27 mouse cellular contexts compared by ENCODE assay signal in genomic region chr15:99979715-99980114, GRCm38 (mm10). TPM values are rescaled to one million over a fixed set of nuclear protein-coding genes. Genes with fewer than 3 reads are reported as not detected.
"Had no signal": no experiment of that assay in that cellular context is flagged by ENCODE, and none has a peak within 500 bp of the region (broad histone marks: within the 10 kb centered on the region; RNA-seq: fewer than 3 reads in every experiment).

No protein-coding gene starts in this region.

- ATAC-seq: forebrain, postnatal 0 days; hindbrain, embryonic 16.5 days; inflammation-experienced regulatory T-cells, adult 6 months had no signal

- DNase-seq: forebrain, postnatal 0 days; gastrocnemius, postnatal 14 days; gastrocnemius, postnatal 36 days; heart, adult 18-20 months; heart, postnatal 14 days; heart, postnatal 36 days; kidney, adult 11 months; kidney, adult 2 months; kidney, adult 9 months; kidney, postnatal 14 days; kidney, postnatal 4 days; liver; liver, embryonic 13.5 days had no signal

- H3K36me3 ChIP-seq: heart, embryonic 13.5 days; heart, embryonic 15.5 days; hindbrain, embryonic 12.5 days; kidney, embryonic 15.5 days; limb, embryonic 12.5 days; liver, embryonic 13.5 days; liver, embryonic 15.5 days had no signal

- H3K9ac ChIP-seq: forebrain, postnatal 0 days; heart, embryonic 13.5 days; heart, embryonic 15.5 days; hindbrain, embryonic 12.5 days; hindbrain, embryonic 14.5 days; kidney, embryonic 15.5 days; limb, embryonic 12.5 days; liver, embryonic 13.5 days; liver, embryonic 15.5 days had no signal

- H3K9me3 ChIP-seq: heart, embryonic 13.5 days; heart, embryonic 15.5 days; hindbrain, embryonic 12.5 days; kidney, embryonic 15.5 days; limb, embryonic 10.5 days; limb, embryonic 12.5 days; liver, embryonic 13.5 days; liver, embryonic 15.5 days had no signal

- H3K27me3 ChIP-seq: heart, embryonic 13.5 days; heart, embryonic 15.5 days; hindbrain, embryonic 12.5 days; kidney, embryonic 15.5 days; limb, embryonic 12.5 days; liver, embryonic 13.5 days; liver, embryonic 15.5 days had no signal

- H3K4me2 ChIP-seq: heart, embryonic 11.5 days; heart, embryonic 13.5 days; heart, embryonic 15.5 days; hindbrain, embryonic 12.5 days; hindbrain, embryonic 14.5 days; kidney, embryonic 15.5 days; limb, embryonic 12.5 days; liver, embryonic 13.5 days; liver, embryonic 15.5 days had no signal

- H3K4me3 ChIP-seq: heart, embryonic 13.5 days; heart, embryonic 15.5 days; hindbrain, embryonic 12.5 days; kidney, embryonic 15.5 days; layer of hippocampus, adult 2 months; left cerebral cortex, adult 2 months; limb, embryonic 10.5 days; limb, embryonic 12.5 days; liver, embryonic 13.5 days; liver, embryonic 15.5 days had no signal

- H3K27ac ChIP-seq: heart, embryonic 13.5 days; heart, embryonic 15.5 days; hindbrain, embryonic 12.5 days; hindbrain, embryonic 14.5 days; kidney, embryonic 15.5 days; kidney, postnatal 0 days; layer of hippocampus, adult 2 months; left cerebral cortex, adult 2 months; limb, embryonic 10.5 days; limb, embryonic 12.5 days; liver, embryonic 13.5 days; liver, embryonic 15.5 days had no signal

- H3K4me1 ChIP-seq: hindbrain, embryonic 12.5 days; limb, embryonic 10.5 days; limb, embryonic 12.5 days had no signal

RNA-seq across cellular contexts. Expression of gene Fam186a, which starts 12.9 kb away (rescaled TPM):
- polyA plus RNA-seq: forebrain, postnatal 0 days; heart, embryonic 13.5 days; heart, embryonic 15.5 days; hindbrain, embryonic 12.5 days; hindbrain, embryonic 16.5 days; inflammation-experienced regulatory T-cells, adult 6 months; kidney, embryonic 15.5 days; kidney, postnatal 0 days; limb, embryonic 10.5 days; limb, embryonic 12.5 days; liver, embryonic 13.5 days; liver, embryonic 15.5 days had no signal
